Mouse (Mus musculus): Measurements from ENCODE around the gene Wdfy1.

DNA sequence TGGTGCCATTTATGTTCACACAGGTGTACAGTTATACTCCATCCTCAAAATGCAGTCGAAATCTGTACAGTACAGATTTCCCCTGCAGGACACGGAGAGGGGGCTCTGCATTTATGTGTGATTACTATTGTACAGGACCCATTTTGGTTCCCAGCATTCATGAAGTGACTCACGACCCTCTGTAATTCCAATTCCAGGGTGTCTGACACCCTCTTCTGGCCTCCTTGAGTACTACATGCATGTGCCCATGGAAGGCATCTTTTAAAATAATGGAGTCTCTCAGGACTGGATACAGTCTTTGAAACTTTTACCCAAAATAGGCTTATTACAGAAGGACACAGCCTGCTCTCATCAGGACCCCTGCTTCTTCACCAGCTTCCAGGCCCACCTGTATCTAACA lies 6.5 kb upstream of the Wdfy1 start:
- TF ChIP-seq POLR2A (IDR thresholded peaks at IDR 0.05; ENCODE audit: borderline replicate concordance, control insufficient read depth, low read depth, low read length) (no peak), CTCF (IDR thresholded peaks at IDR 0.05; ENCODE audit: control insufficient read depth, insufficient read depth, low read length) (no peak)

Measured in bone marrow, adult 2 months (tissue).